Mouse (Mus musculus): ENCODE measurements around the gene Vmn1r169. TPM values are rescaled to one million over a fixed set of nuclear protein-coding genes. Genes with fewer than 3 reads are reported as not detected.
"Not testable (repeated sequence)": the region's sequence is repeated elsewhere in the genome, so short reads cannot be mapped to it uniquely, and the experiment has no call there.

Vmn1r169 gene
- not detected in 2 replicates for polyA plus RNA-seq (2011; ENCODE audit: insufficient read depth, insufficient read length, low replicate concordance, missing spikeins)

DNA sequence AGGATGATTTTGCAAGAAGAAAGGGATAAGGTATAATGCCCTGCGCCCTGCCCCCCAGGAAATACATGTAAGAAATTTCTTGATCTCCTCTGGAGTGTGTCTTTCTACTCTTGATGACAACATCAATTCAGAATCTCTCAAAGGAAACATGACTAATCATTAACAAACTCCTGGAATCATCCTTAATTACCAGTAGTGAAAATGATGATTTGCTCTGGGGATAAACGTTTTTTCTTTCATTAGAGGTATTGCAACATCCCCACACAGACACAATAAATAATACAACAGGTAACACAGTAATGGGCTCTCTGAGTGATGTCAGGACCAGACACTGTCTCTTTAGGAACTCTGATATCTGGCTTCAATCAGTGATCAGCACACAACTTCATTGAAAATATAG, at the start of gene Vmn1r169:
Vmn1r169 (plus strand) TSS at position 301 of the 400 bp plus-strand sequence.
- not testable (repeated sequence) for H3K4me1 ChIP-seq (ENCODE audit: control insufficient read depth, insufficient read depth, low read length); H3K4me3 ChIP-seq (replicated peaks; ENCODE audit: control insufficient read depth, low read depth, low read length); H3K27ac ChIP-seq (ENCODE audit: control insufficient read depth, insufficient read depth, low read depth, low read length, poor library complexity)
- WGBS: 72% methylated on average over 1 of the region's 2 CpGs

- WGBS: no CpG with 5 or more reads among the region's 1 CpGs
- not testable (repeated sequence) for H3K27ac ChIP-seq (ENCODE audit: control insufficient read depth, insufficient read depth, low read depth, low read length, poor library complexity); H3K4me3 ChIP-seq (replicated peaks; ENCODE audit: control insufficient read depth, low read depth, low read length); H3K4me1 ChIP-seq (ENCODE audit: control insufficient read depth, insufficient read depth, low read length)
Observed at GRCm38 (mm10) chr7:23539432-23539831, 35.9 kb upstream of the Vmn1r169 start, which contains the start of gene Vmn1r168. Gene Vmn1r168, plus strand, starts transcription at chr7:23539732.

DNA sequence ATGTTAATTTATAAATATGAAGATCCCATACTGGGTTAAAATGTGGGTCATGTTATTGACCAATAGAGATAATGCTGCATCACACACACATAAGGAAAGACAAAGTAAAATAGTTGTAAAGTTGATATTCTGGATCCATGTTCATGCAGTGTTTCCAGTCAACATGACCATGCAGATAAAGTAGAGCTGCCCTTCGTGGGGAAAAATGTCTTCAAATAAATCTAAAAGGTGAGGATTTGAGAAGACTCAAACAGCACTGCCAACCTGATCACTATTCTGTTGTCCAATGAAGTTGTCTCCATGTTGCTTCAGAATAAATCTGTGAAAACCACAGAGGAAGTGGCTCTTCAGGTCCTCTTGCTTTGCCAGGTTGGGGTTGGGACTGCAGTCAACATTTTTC, 30.5 kb downstream of the Vmn1r169 start, which contains the start of gene Vmn1r170:
Vmn1r170 (plus strand) TSS at position 301 of the 400 bp plus-strand sequence.
- not testable (repeated sequence) for H3K4me1 ChIP-seq (ENCODE audit: control insufficient read depth, insufficient read depth, low read length); H3K4me3 ChIP-seq (replicated peaks; ENCODE audit: control insufficient read depth, low read depth, low read length); H3K27ac ChIP-seq (ENCODE audit: control insufficient read depth, insufficient read depth, low read depth, low read length, poor library complexity)
- WGBS: 31% methylated on average over 1 of the region's 1 CpGs

Other genes starting within 250 kb of the Vmn1r169 start
- gene Nlrp5, start 189.6 kb upstream of the Vmn1r169 start, polyA plus RNA-seq (2011; ENCODE audit: insufficient read depth, insufficient read length, low replicate concordance, missing spikeins): not detected in 2 replicates
- gene Vmn1r167, start 68.3 kb upstream of the Vmn1r169 start, polyA plus RNA-seq (2011; ENCODE audit: insufficient read depth, insufficient read length, low replicate concordance, missing spikeins): not detected in 2 replicates
- 0.16 TPM in 1 of 2 replicates, not detected in the other for gene Vmn1r168, start 35.8 kb upstream of the Vmn1r169 start, polyA plus RNA-seq (2011; ENCODE audit: insufficient read depth, insufficient read length, low replicate concordance, missing spikeins)
- gene Vmn1r170, start 30.6 kb downstream of the Vmn1r169 start, polyA plus RNA-seq (2011; ENCODE audit: insufficient read depth, insufficient read length, low replicate concordance, missing spikeins): not detected in 2 replicates
- not detected in 2 replicates for gene Vmn1r171, start 55.2 kb downstream of the Vmn1r169 start, polyA plus RNA-seq (2011; ENCODE audit: insufficient read depth, insufficient read length, low replicate concordance, missing spikeins)
- gene Vmn1r172, start 82.8 kb downstream of the Vmn1r169 start, polyA plus RNA-seq (2011; ENCODE audit: insufficient read depth, insufficient read length, low replicate concordance, missing spikeins): not detected in 2 replicates
- not detected in 2 replicates for gene Vmn1r173, start 125.2 kb downstream of the Vmn1r169 start, polyA plus RNA-seq (2011; ENCODE audit: insufficient read depth, insufficient read length, low replicate concordance, missing spikeins)
- gene Vmn1r174, start 176.7 kb downstream of the Vmn1r169 start, polyA plus RNA-seq (2011; ENCODE audit: insufficient read depth, insufficient read length, low replicate concordance, missing spikeins): not detected in 2 replicates
- gene Vmn1r175, start 235.1 kb downstream of the Vmn1r169 start, polyA plus RNA-seq (2011; ENCODE audit: insufficient read depth, insufficient read length, low replicate concordance, missing spikeins): not detected in 2 replicates

Data from bone marrow, adult 2 months (tissue).